Mouse (Mus musculus) ovary, adult 18-20 months (tissue): ENCODE results near the gene Klf6.

Experiments used
- DNase-seq: peaks from one replicate; pipeline ENCODE4 v3.0.0; 2022; ENCODE audit warnings: low spot score, mixed read lengths

The Klf6 gene

DNA sequence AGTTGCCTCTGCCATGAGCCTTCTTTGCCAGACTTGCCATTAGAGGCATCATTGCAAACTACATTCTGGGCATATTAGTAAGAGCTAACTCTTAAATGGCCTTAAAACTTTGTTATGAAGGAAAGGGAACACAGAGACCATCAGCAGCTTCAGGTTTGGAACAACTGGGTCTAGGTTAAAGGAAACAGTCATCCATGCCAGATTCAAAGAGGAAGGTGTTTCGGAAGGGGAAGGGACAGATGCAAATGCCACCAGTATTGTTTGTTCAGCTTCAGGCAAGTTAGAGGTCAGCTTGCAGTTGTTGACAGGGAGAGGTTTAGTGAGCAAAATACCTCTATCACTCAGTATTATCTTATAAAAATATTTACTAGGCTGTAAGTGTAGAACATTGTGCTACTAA lies 37.7 kb downstream of the Klf6 start:
- no peak for DNase-seq

DNA sequence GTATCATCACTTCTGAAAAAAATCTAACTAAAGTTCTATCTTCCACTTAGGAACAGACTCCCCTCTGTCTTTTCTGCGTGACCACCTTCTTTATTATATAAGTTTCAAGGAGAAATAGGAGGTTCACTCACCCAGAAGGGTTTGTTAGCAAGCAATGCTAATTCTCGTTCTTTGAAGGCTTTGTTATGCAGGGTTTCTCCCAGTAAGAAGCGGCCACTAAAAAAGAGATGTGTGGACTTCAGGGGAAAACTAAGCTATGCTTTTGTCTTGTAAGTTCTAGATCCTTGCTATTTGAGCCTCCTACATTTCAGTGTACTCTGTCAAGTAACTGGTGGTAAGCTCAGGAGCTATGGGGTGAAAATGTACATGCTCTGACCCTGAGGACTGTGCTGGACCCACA lies 38.4 kb downstream of the Klf6 start:
- DNase-seq = no peak

DNA sequence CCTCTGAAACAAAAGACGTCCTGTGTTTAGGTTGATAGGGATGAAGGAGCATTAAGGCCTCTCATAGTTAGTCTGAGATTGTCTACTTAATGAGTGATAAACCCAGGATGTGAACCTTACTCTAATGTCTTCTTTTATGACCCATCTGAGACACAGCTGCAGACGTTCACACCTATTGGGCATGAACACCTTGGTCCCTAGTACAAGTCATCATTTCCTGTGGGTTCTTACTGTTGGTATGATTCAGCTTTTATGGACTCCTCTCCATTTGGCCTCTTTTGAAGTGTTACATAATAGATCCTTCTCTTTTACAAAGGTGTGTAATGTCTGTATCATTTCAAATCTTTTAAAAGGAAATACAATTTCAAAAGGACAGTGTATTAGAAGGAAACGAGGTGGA lies 51.9 kb downstream of the Klf6 start:
- no peak for DNase-seq

DNA sequence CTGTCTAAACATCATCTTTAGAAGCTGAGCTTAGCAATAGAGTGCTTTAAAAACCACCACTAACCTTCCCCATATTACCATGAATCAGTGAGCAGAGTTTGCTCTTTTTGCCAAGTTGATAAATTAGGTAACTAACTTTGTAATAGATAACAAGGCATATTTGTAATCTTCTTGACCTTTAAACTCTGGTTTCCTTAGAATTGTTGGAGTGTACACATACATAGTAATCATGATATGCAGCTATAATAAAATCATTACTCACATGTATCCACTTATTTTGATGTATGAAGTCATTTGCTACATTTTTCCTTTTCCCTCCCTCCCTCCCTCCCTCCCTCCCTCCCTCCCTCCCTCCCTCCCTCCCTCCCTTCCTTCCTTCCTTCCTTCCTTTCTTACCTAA lies 56.1 kb downstream of the Klf6 start:
- no peak for DNase-seq

DNA sequence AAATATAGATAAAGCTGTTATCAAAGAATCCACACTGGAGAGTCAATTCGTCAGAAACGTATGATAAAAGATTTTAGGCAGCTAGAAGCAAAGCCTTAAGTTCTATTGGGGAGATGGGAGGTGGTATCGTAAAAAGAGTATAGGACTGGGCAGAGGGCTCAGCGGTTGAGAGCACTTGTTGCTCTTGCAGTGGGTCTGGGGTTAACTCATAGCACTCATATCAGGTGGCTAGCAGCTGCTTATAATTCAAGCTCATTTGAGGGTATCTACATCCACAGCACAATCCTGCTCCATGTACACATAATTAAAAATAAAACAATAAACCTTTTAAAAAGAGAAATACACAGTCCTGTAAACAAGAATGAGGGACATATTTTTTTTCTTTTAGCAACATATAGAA lies 58.7 kb downstream of the Klf6 start:
- DNase-seq = no peak
